In the genomic region with DNA sequence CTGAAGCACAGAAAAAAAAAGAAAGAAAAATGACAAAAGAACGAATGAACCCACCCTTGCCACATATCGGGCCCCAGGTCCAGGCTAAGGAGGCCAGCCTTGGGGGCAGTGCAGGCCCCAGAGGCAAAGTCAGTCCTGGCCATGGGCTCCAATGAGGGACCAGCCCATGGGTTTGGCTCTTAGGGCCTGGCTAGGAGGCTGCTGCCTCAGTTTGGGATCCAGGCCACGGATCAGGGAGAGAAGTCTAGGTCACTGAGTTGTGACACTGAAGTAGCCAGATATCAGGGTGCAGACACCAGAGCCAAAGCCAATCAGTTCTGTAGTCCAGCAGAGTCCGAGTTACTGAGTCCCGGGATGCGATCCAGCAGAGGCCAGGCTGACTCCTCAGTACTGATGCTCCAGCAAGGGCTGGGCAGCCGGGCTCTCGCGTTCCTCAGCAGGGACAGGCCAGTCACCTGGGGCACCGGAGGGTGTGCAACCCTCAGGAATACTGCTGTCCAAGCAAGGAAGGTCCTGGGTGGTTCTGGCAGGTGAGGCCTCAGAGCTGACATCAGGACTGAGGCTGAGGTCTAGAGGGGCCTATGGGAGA, we compare ENCODE assay signal across 28 mouse cellular contexts. TPM values are rescaled to one million over a fixed set of nuclear protein-coding genes. Genes with fewer than 3 reads are reported as not detected.
DNase-seq lines count a peak whose midpoint lies in the region; ATAC-seq and TF ChIP-seq lines count a peak whose summit lies in the region.
"Had no signal": no experiment of that assay in that cellular context is flagged by ENCODE, and none has a peak within 500 bp of the region (broad histone marks: within the 10 kb centered on the region; RNA-seq: fewer than 3 reads in every experiment).

No protein-coding gene starts in this region.

- 0 out of 2 replicates have a peak overlapping the region, but pooled peaks have one; percentile 17 for H3K9ac ChIP-seq in kidney, embryonic 15.5 days
- peak overlapping the region; percentile 80 for H3K9ac ChIP-seq in liver, embryonic 14.5 days (replicated peaks)
- H3K9ac ChIP-seq: embryonic facial prominence, embryonic 15.5 days; midbrain, embryonic 15.5 days had no signal

- H3K4me1 ChIP-seq in kidney, embryonic 15.5 days: peaks cover 40% of the 10 kb centered on the region
- H3K4me1 ChIP-seq in embryonic facial prominence, embryonic 10.5 days: peaks cover 48% of the 10 kb centered on the region
- H3K4me1 ChIP-seq in limb, embryonic 10.5 days: peaks cover 54% of the 10 kb centered on the region
- H3K4me1 ChIP-seq in liver, embryonic 14.5 days (replicated peaks; ENCODE audit: control insufficient read depth in 2 of 2, insufficient read depth in 2 of 2, low read length in 1 of 2): peaks cover 34 to 39% of the 10 kb centered on the region in 2 experiments

- no peak overlapping the region for H3K27ac ChIP-seq in kidney, embryonic 15.5 days
- H3K27ac ChIP-seq in embryonic facial prominence, embryonic 10.5 days (replicated peaks): no peak overlapping the region; the same call in 1 of the 2 replicates
- H3K27ac ChIP-seq in limb, embryonic 10.5 days: 0 out of 2 replicates have a peak overlapping the region, but pooled peaks have one; percentile 21
- peak overlapping the region; percentile 97 for H3K27ac ChIP-seq in liver, embryonic 14.5 days
- H3K27ac ChIP-seq: embryonic facial prominence, embryonic 15.5 days; forebrain, embryonic 12.5 days; hindbrain, postnatal 0 days; midbrain, embryonic 15.5 days; neural tube, embryonic 15.5 days had no signal

- no peaks in the 10 kb centered on the region for H3K9me3 ChIP-seq in kidney, embryonic 15.5 days (replicated peaks)
- H3K9me3 ChIP-seq in embryonic facial prominence, embryonic 10.5 days: no peaks in the 10 kb centered on the region
- H3K9me3 ChIP-seq in limb, embryonic 10.5 days (replicated peaks): no peaks in the 10 kb centered on the region
- no peaks in the 10 kb centered on the region for H3K9me3 ChIP-seq in liver, embryonic 14.5 days (ENCODE audit: control insufficient read depth, low read length)
- H3K9me3 ChIP-seq: embryonic facial prominence, embryonic 15.5 days; forebrain, embryonic 12.5 days; heart, embryonic 15.5 days; midbrain, embryonic 15.5 days; neural tube, embryonic 15.5 days had no signal

- no peak for ATAC-seq in kidney, embryonic 15.5 days (replicated peaks; ENCODE audit: low FRiP score)
- ATAC-seq in liver, embryonic 14.5 days (ENCODE audit: insufficient read depth): no peak
- ATAC-seq: hindbrain, postnatal 0 days; midbrain, embryonic 15.5 days had no signal

- H3K4me2 ChIP-seq in kidney, embryonic 15.5 days: no peak overlapping the region
- H3K4me2 ChIP-seq in liver, embryonic 14.5 days (ENCODE audit: low read depth): peak overlapping the region; percentile 95
- H3K4me2 ChIP-seq: embryonic facial prominence, embryonic 15.5 days; midbrain, embryonic 15.5 days; neural tube, embryonic 15.5 days had no signal

- 92% methylated on average over 10 of the region's 10 CpGs for WGBS in kidney, embryonic 15.5 days
- whole genome bisulfite sequencing in embryonic facial prominence, embryonic 10.5 days: 89% methylated on average over 10 of the region's 10 CpGs
- 95% methylated on average over 10 of the region's 10 CpGs for WGBS in limb, embryonic 10.5 days
- 74% methylated on average over 10 of the region's 10 CpGs for WGBS in liver, embryonic 14.5 days (ENCODE audit: insufficient replicate concordance)

- no peak for TF ChIP-seq CTCF in liver, embryonic 14.5 days (IDR thresholded peaks at IDR 0.05; ENCODE audit: low read depth)

- TF ChIP-seq EP300 in liver, embryonic 14.5 days (IDR thresholded peaks at IDR 0.05; ENCODE audit: low read depth): no peak

- H3K36me3 ChIP-seq in kidney, embryonic 15.5 days: peaks cover 61% of the 10 kb centered on the region
- peaks cover 72% of the 10 kb centered on the region for H3K36me3 ChIP-seq in embryonic facial prominence, embryonic 10.5 days (replicated peaks)
- peaks cover 69% of the 10 kb centered on the region for H3K36me3 ChIP-seq in limb, embryonic 10.5 days
- peaks cover 5% of the 10 kb centered on the region; the same call in 1 of the 2 replicates for H3K36me3 ChIP-seq in liver, embryonic 14.5 days (replicated peaks; ENCODE audit: control insufficient read depth, insufficient read depth, low read depth)

- no peak for DNase-seq in kidney, adult 18-20 months
- DNase-seq in embryonic facial prominence, embryonic 10.5 days (ENCODE audit: low spot score): no peak
- no peak for DNase-seq in limb, embryonic 10.5 days (ENCODE audit: low spot score)
- DNase-seq in liver, embryonic 14.5 days (ENCODE audit: low read depth in 3 of 3, low spot score in 3 of 3): no peak
- no peak for DNase-seq in cerebellum, adult 11-12 months
- no peak for DNase-seq in adrenal gland, postnatal 4 days (ENCODE audit: low spot score in 2 of 2)
- DNase-seq in ovary, postnatal 14 days (ENCODE audit: low spot score): no peak
- DNase-seq: cerebellum, postnatal 10 days; gastrocnemius, postnatal 25 days; heart, postnatal 4 days; kidney, adult 11 months; kidney, postnatal 10 days; lung, adult 18-20 months; lung, postnatal 14 days; right cerebral cortex, postnatal 25 days; thymus, postnatal 36 days had no signal

- no peaks in the 10 kb centered on the region for H3K27me3 ChIP-seq in kidney, embryonic 15.5 days
- H3K27me3 ChIP-seq in embryonic facial prominence, embryonic 10.5 days (replicated peaks; ENCODE audit: low read depth, poor library complexity, severe bottlenecking): no peaks in the 10 kb centered on the region
- no peaks in the 10 kb centered on the region for H3K27me3 ChIP-seq in limb, embryonic 10.5 days (ENCODE audit: low read depth, poor library complexity, severe bottlenecking)
- no peaks in the 10 kb centered on the region for H3K27me3 ChIP-seq in liver, embryonic 14.5 days (ENCODE audit: control insufficient read depth, insufficient read depth, low read length)
- H3K27me3 ChIP-seq: embryonic facial prominence, embryonic 15.5 days; forebrain, embryonic 12.5 days; heart, embryonic 15.5 days; midbrain, embryonic 15.5 days; neural tube, embryonic 15.5 days had no signal

- no peak overlapping the region for H3K4me3 ChIP-seq in kidney, embryonic 15.5 days (replicated peaks)
- peak overlapping the region; percentile 21; the same call in 1 of the 2 replicates for H3K4me3 ChIP-seq in embryonic facial prominence, embryonic 10.5 days
- no peak overlapping the region for H3K4me3 ChIP-seq in limb, embryonic 10.5 days
- peak overlapping the region; percentile 12 to 79; a peak in 3 of 4 replicates for H3K4me3 ChIP-seq in liver, embryonic 14.5 days (ENCODE audit: insufficient read depth in 1 of 2, low read depth in 2 of 2, low read length in 2 of 2)
- H3K4me3 ChIP-seq: forebrain, embryonic 12.5 days; midbrain, embryonic 15.5 days; neural tube, embryonic 15.5 days had no signal

RNA-seq across cellular contexts. Expression of gene Sipa1, which starts 1.3 kb away (rescaled TPM):
- polyA plus RNA-seq in kidney, embryonic 15.5 days (2015; fragmentation: Nextera tagmentation; extraction: Ambion mirVana): 30.8 and 39.8 TPM in 2 replicates
- 28.7 and 31.2 TPM in 2 replicates for polyA plus RNA-seq in embryonic facial prominence, embryonic 10.5 days (2016; fragmentation: Nextera tagmentation; extraction: Ambion mirVana)
- polyA plus RNA-seq in limb, embryonic 10.5 days (2016; fragmentation: Nextera tagmentation; extraction: Ambion mirVana): 35.9 and 38.6 TPM in 2 replicates
- 27.5 and 33.2 TPM in 2 replicates for polyA plus RNA-seq in liver, embryonic 14.5 days (2012; rRNA removed)
- 14.3 and 18.9 TPM in 2 replicates for polyA plus RNA-seq in liver, embryonic 14.5 days (2014; fragmentation: Nextera tagmentation; extraction: Ambion mirVana)
- 10 to 100 TPM; 85.0 to 90.1 TPM for total RNA-seq in adrenal gland, postnatal 4 days (2021)

RNA-seq across cellular contexts. Expression of gene Map3k11, which starts 23.8 kb away (rescaled TPM):
- polyA plus RNA-seq in kidney, embryonic 15.5 days (2015; fragmentation: Nextera tagmentation; extraction: Ambion mirVana): 42.6 and 43.2 TPM in 2 replicates
- polyA plus RNA-seq in embryonic facial prominence, embryonic 10.5 days (2016; fragmentation: Nextera tagmentation; extraction: Ambion mirVana): 32.1 and 34.0 TPM in 2 replicates
- 35.3 and 42.2 TPM in 2 replicates for polyA plus RNA-seq in limb, embryonic 10.5 days (2016; fragmentation: Nextera tagmentation; extraction: Ambion mirVana)
- 13.7 and 14.5 TPM in 2 replicates for polyA plus RNA-seq in liver, embryonic 14.5 days (2012; rRNA removed)
- 9.1 and 10.8 TPM in 2 replicates for polyA plus RNA-seq in liver, embryonic 14.5 days (2014; fragmentation: Nextera tagmentation; extraction: Ambion mirVana)
- total RNA-seq in adrenal gland, postnatal 4 days (2021): 10 to 100 TPM; 56.9 to 57.4 TPM

RNA-seq across cellular contexts. Expression of gene Pcnx3, which starts 23.9 kb away (rescaled TPM):
- 22.2 and 30.1 TPM in 2 replicates for polyA plus RNA-seq in kidney, embryonic 15.5 days (2015; fragmentation: Nextera tagmentation; extraction: Ambion mirVana)
- 30.3 and 30.6 TPM in 2 replicates for polyA plus RNA-seq in embryonic facial prominence, embryonic 10.5 days (2016; fragmentation: Nextera tagmentation; extraction: Ambion mirVana)
- polyA plus RNA-seq in limb, embryonic 10.5 days (2016; fragmentation: Nextera tagmentation; extraction: Ambion mirVana): 31.6 and 34.3 TPM in 2 replicates
- 19.8 and 25.9 TPM in 2 replicates for polyA plus RNA-seq in liver, embryonic 14.5 days (2012; rRNA removed)
- polyA plus RNA-seq in liver, embryonic 14.5 days (2014; fragmentation: Nextera tagmentation; extraction: Ambion mirVana): 9.1 and 9.8 TPM in 2 replicates
- total RNA-seq in adrenal gland, postnatal 4 days (2021): 100 to 1,000 TPM; 117 to 123 TPM

RNA-seq across cellular contexts. Expression of gene Rela, which starts 27.5 kb away (rescaled TPM):
- 47.3 and 52.4 TPM in 2 replicates for polyA plus RNA-seq in kidney, embryonic 15.5 days (2015; fragmentation: Nextera tagmentation; extraction: Ambion mirVana)
- polyA plus RNA-seq in embryonic facial prominence, embryonic 10.5 days (2016; fragmentation: Nextera tagmentation; extraction: Ambion mirVana): 34.3 and 36.8 TPM in 2 replicates
- 31.5 and 39.6 TPM in 2 replicates for polyA plus RNA-seq in limb, embryonic 10.5 days (2016; fragmentation: Nextera tagmentation; extraction: Ambion mirVana)
- 14.8 and 19.9 TPM in 2 replicates for polyA plus RNA-seq in liver, embryonic 14.5 days (2012; rRNA removed)
- polyA plus RNA-seq in liver, embryonic 14.5 days (2014; fragmentation: Nextera tagmentation; extraction: Ambion mirVana): 18.9 and 21.9 TPM in 2 replicates
- total RNA-seq in adrenal gland, postnatal 4 days (2021): 10 to 100 TPM; 71.0 to 73.6 TPM

RNA-seq across cellular contexts. Expression of gene Kcnk7, which starts 39.4 kb away (rescaled TPM):
- polyA plus RNA-seq in kidney, embryonic 15.5 days (2015; fragmentation: Nextera tagmentation; extraction: Ambion mirVana): 0.15 and 0.38 TPM in 2 replicates
- polyA plus RNA-seq in embryonic facial prominence, embryonic 10.5 days (2016; fragmentation: Nextera tagmentation; extraction: Ambion mirVana): 0.19 and 0.23 TPM in 2 replicates
- polyA plus RNA-seq in limb, embryonic 10.5 days (2016; fragmentation: Nextera tagmentation; extraction: Ambion mirVana): not detected in 2 replicates
- polyA plus RNA-seq in liver, embryonic 14.5 days (2012; rRNA removed): 0.04 TPM in 1 of 2 replicates, not detected in the other
- 0.17 and 0.27 TPM in 2 replicates for polyA plus RNA-seq in liver, embryonic 14.5 days (2014; fragmentation: Nextera tagmentation; extraction: Ambion mirVana)
- not detected for total RNA-seq in adrenal gland, postnatal 4 days (2021)
- total RNA-seq: adrenal gland, adult 18-20 months; gastrocnemius, postnatal 25 days; heart, postnatal 4 days; hindbrain, postnatal 0 days; layer of hippocampus, adult 18-20 months; layer of hippocampus, postnatal 25 days; left cerebral cortex, postnatal 25 days; megakaryocyte, adult 5-6 weeks had no signal

Comparison
In these comparisons a context has a peak if more than half of its experiments do, and no peak if none do; other contexts are left out.
1. H3K27ac ChIP-seq: peak in limb, embryonic 10.5 days (single experiment) and liver, embryonic 14.5 days (single experiment); none in kidney, embryonic 15.5 days (single experiment) and embryonic facial prominence, embryonic 10.5 days (single experiment).
2. H3K4me3 ChIP-seq: peak in embryonic facial prominence, embryonic 10.5 days (single experiment) and liver, embryonic 14.5 days (2 of 2); none in kidney, embryonic 15.5 days (single experiment) and limb, embryonic 10.5 days (single experiment).